Mouse (Mus musculus) heart, adult 2 months (tissue): ENCODE measurements at regions not wholly inside any gene's neighbourhood (a gene's known extent, or its start where the extent isn't known, plus 50 kb on each side); places are given as distances from the start of the nearest gene placed in this dataset.

Source experiments
- EP300 ChIP-seq: fragments of 200-500 bp; IDR thresholded peaks from 2 replicates; pipeline ENCODE4 v1.6.1; 2011; ENCODE audit warnings: low read depth, low read length, control low read depth; ENCODE audit not compliant: insufficient read depth
- POLR2A ChIP-seq: fragments of 200-500 bp; IDR thresholded peaks from 2 replicates; pipeline ENCODE4 v1.6.1; 2011; ENCODE audit warnings: mild to moderate bottlenecking, low read depth, low read length, control low read depth; ENCODE audit not compliant: insufficient read depth

- TF ChIP-seq EP300 (no peak), POLR2A (no peak)
Observed at GRCm38 (mm10) chr9:61695821-61696220, 218.5 kb downstream of the Rplp1 start.
